In the genomic region with DNA sequence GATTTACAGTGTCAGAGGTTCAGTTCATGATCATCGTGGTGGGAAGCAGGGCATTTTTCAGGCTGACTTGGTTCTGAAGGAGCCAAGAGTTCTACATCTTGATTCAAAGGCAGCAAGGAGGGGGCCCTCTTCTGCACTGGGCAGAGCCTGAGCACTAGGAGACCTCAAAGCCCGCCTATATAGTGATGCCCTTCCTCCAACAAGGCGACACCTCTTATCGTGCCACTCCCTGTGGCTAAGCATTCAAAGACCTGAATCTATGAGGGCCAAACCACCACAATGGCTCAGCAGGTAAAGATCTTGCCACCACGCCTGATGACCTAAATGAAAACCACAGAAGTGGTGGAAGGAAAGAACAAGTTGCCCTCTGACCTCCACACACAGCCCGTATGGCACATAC, we compare ENCODE assay signal across 18 mouse cellular contexts.
"Had no signal": no experiment of that assay in that cellular context is flagged by ENCODE, and none has a peak within 500 bp of the region (broad histone marks: within the 10 kb centered on the region; RNA-seq: fewer than 3 reads in every experiment).

No protein-coding gene starts in this region.

- H3K27me3 ChIP-seq: liver, embryonic 13.5 days; liver, embryonic 15.5 days; lung, embryonic 15.5 days; midbrain, embryonic 13.5 days; midbrain, embryonic 15.5 days; neural tube, embryonic 12.5 days had no signal

- H3K9ac ChIP-seq: liver, embryonic 13.5 days; liver, embryonic 15.5 days; liver, postnatal 0 days; lung, embryonic 15.5 days; midbrain, embryonic 13.5 days; midbrain, embryonic 15.5 days; neural tube, embryonic 12.5 days had no signal

- H3K4me2 ChIP-seq: liver, embryonic 13.5 days; liver, embryonic 15.5 days; lung, embryonic 15.5 days; midbrain, embryonic 11.5 days; midbrain, embryonic 13.5 days; midbrain, embryonic 15.5 days; neural tube, embryonic 12.5 days had no signal

- H3K4me3 ChIP-seq: liver, embryonic 13.5 days; liver, embryonic 15.5 days; lung, embryonic 15.5 days; megakaryocyte, embryonic 14.5 days; midbrain, embryonic 13.5 days; midbrain, embryonic 15.5 days; neural tube, embryonic 12.5 days had no signal

- ATAC-seq: liver, postnatal 0 days; lung, postnatal 0 days; midbrain, embryonic 13.5 days; midbrain, embryonic 15.5 days had no signal

- H3K27ac ChIP-seq: liver, embryonic 13.5 days; liver, embryonic 15.5 days; lung, embryonic 15.5 days; macrophage; midbrain, embryonic 13.5 days; midbrain, embryonic 15.5 days; neural tube, embryonic 12.5 days had no signal

- H3K36me3 ChIP-seq: liver, embryonic 13.5 days; liver, embryonic 15.5 days; lung, embryonic 15.5 days; midbrain, embryonic 13.5 days; midbrain, embryonic 15.5 days; neural tube, embryonic 12.5 days had no signal

- DNase-seq: liver, embryonic 13.5 days; liver, postnatal 0 days; lung, adult 2 months; right cerebral cortex, postnatal 25 days; right cerebral cortex, postnatal 4 days; spleen, adult 18-20 months; thymus, adult 18-20 months; thymus, postnatal 14 days; thymus, postnatal 36 days had no signal

- H3K9me3 ChIP-seq: liver, embryonic 13.5 days; liver, embryonic 15.5 days; lung, embryonic 15.5 days; midbrain, embryonic 13.5 days; midbrain, embryonic 15.5 days; neural tube, embryonic 12.5 days had no signal

- H3K4me1 ChIP-seq: liver, embryonic 13.5 days; liver, embryonic 15.5 days; lung, embryonic 15.5 days; megakaryocyte, embryonic 14.5 days; midbrain, embryonic 13.5 days; midbrain, embryonic 15.5 days; neural tube, embryonic 12.5 days had no signal
